Mouse (Mus musculus) E14TG2a.4 (cell line): ENCODE measurements around the gene Wwc2.

Experiments
- CTCF ChIP-seq: conservative IDR thresholded peaks from 2 replicates; pipeline ENCODE4 v1.5.1; 2014; ENCODE audit warnings: low read length
- NANOG ChIP-seq: IDR thresholded peaks from 2 replicates; pipeline ENCODE4 v1.6.1; 2014; ENCODE audit warnings: borderline replicate concordance, low read length, mixed read lengths
- POU5F1 ChIP-seq: IDR thresholded peaks from 2 replicates; pipeline ENCODE4 v1.6.1; 2014; ENCODE audit warnings: low read length, borderline replicate concordance

DNA sequence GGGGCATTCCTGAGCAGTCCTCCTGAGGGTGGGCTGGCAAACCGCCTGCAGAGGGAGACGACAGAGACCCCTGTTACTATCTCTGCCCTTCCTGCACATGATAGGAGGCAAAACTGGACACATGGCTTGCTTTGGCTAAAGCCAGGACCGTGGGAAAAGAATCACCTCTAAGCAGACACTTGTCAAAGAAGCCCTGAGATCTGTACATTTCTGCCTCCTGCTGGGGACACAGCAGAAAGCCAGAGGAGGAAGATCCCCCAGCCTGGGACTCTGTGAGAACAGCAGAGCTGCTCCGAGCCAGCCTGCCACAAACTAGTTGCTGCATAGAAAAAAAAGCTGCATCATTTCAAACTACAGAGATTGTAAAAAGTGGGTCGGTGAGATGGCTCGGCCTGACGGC, 147.7 kb downstream of the Wwc2 start:
- TF ChIP-seq CTCF = no peak; the same call in 1 of the 2 replicates
- TF ChIP-seq NANOG = no peak
- no peak for TF ChIP-seq POU5F1
